Mouse (Mus musculus) CD4-positive naive resting alpha-beta T cell, adult 76 days (primary cell): ENCODE data around the gene Shtn1. TPM values are rescaled to one million over a fixed set of nuclear protein-coding genes. Genes with fewer than 3 reads are reported as not detected.

Experiments used
- total RNA-seq: library from RNA; stranded (reverse); gene quantifications from one replicate; pipeline ENCODE4 v1.2.4, GENCODE M21; 2023

Shtn1 gene
- total RNA-seq: 0.32 TPM

DNA sequence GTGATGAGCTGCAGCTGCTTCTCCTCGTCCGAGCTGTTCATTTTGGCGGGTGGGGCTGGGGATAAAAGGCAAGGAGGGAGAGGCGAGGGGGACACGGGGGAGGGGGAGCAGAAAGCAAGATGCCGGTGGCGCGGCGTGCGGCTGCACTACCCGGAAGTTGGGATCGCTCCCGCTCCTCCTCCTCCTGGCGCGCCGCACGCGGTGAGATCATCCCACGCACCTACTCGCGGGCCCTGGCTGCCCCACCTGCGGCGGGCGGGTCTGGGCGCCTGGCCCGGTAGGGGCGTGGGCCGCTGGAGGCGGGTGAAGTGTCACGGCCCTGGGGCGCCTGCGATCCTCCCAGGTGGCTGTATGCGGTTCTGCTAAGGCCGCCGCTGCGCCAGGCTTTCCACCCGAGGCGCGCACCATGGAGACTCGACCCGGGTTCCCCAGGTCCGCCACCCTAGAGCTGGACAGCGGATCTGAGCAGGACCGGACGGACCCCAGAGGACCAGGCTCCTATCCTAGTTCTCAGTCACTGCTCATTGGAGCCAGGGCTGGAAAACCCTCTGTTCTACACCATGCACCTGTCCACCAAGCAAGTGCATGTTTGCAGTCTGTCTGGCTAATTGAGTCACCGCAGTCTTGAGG, at the start of gene Shtn1:
Gene Shtn1, minus strand, starts transcription at position 629 of the 630 bp plus-strand sequence.

DNA sequence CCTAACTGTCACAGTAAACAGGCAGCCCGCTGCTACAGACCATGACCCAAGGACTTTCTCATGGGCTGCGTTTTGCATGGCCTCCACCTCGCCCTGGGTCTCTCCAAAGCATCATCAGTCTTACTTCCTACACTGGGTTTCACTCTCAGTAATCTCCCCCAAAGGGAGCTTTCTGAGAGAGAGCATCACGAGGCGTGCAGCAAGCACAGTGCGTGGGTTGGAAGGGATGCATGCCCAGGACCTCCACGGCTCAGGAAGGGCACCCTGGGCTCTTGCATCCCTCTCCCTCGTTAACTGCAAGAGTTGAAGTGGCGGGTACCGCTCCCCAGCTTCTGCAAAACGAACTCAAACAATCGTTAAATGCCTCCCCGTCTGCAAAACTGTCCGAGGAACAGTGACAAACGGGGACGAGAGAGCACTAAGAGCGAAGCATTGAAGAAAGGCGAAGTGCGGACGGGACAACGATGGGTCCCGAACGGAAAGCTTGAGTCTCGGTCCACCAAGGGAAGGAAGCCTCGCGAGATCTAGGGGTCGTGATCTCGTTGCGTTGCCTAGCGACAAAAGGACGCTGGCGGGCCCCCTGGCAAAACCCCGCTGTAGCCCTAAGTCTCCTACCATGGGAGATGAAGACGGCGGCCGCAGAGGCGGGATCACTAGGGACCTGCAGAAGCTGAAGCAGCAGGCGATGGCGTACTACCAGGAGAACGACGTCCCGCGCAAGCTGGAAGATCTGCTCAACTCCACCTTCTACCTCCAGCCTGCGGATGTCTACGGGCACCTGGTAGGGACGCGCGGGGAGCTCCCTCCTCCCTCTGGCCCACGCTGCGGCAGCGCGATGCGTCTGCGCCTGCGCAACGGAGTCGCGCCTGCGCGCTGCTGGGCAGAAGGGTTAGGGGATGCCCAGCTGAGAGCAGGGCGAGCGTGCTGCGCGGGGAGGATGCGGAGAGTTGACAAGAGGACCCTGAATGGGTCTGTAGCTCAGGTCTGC, 132.8 kb downstream of the Shtn1 start, which contains the start of the genes Eno4 and Hspa12a:
Gene Eno4, plus strand, starts transcription at position 585 of the 988 bp plus-strand sequence.
Gene Hspa12a, minus strand, starts transcription at position 814 of the 988 bp plus-strand sequence.

Other genes starting within 250 kb of the Shtn1 start
- not detected for gene Eno4, start 132.7 kb downstream of the Shtn1 start, total RNA-seq
- 4.5 TPM for gene Hspa12a, start 132.4 kb downstream of the Shtn1 start, total RNA-seq
- gene Vax1, start 94.0 kb upstream of the Shtn1 start, total RNA-seq: not detected
- not detected for gene Kcnk18, start 143.1 kb upstream of the Shtn1 start, total RNA-seq
- gene Slc18a2, start 184.8 kb upstream of the Shtn1 start, total RNA-seq: not detected
- gene Rps12-ps3, start 246.2 kb upstream of the Shtn1 start, total RNA-seq: 1,644 TPM